Comparison of ENCODE assay signal across 20 mouse cellular contexts in genomic region chr8:39440550-39441333, GRCm38 (mm10).
DNase-seq lines count a peak whose midpoint lies in the region; ATAC-seq and TF ChIP-seq lines count a peak whose summit lies in the region.
"Had no signal": no experiment of that assay in that cellular context is flagged by ENCODE, and none has a peak within 500 bp of the region (broad histone marks: within the 10 kb centered on the region; RNA-seq: fewer than 3 reads in every experiment).

No protein-coding gene starts in this region.

- no peak overlapping the region for H3K4me2 ChIP-seq in forebrain, embryonic 13.5 days
- no peak overlapping the region for H3K4me2 ChIP-seq in forebrain, embryonic 16.5 days (ENCODE audit: low read length)
- no peak overlapping the region for H3K4me2 ChIP-seq in midbrain, embryonic 11.5 days
- H3K4me2 ChIP-seq in midbrain, embryonic 15.5 days = no peak overlapping the region
- H3K4me2 ChIP-seq: heart, embryonic 12.5 days; heart, embryonic 15.5 days; hindbrain, embryonic 15.5 days had no signal

- H3K36me3 ChIP-seq in forebrain, embryonic 13.5 days (ENCODE audit: poor library complexity, severe bottlenecking) = no peaks in the 10 kb centered on the region
- no peaks in the 10 kb centered on the region for H3K36me3 ChIP-seq in forebrain, embryonic 16.5 days (ENCODE audit: control insufficient read depth, insufficient read depth)
- H3K36me3 ChIP-seq in midbrain, embryonic 11.5 days (ENCODE audit: control insufficient read depth, insufficient read depth, low read length) = no peaks in the 10 kb centered on the region
- H3K36me3 ChIP-seq in midbrain, embryonic 15.5 days (replicated peaks) = no peaks in the 10 kb centered on the region
- H3K36me3 ChIP-seq: heart, embryonic 12.5 days; heart, embryonic 15.5 days; hindbrain, embryonic 15.5 days had no signal

- no peak overlapping the region; the same call in 1 of the 2 replicates for H3K27ac ChIP-seq in forebrain, embryonic 13.5 days
- no peak overlapping the region for H3K27ac ChIP-seq in forebrain, embryonic 16.5 days (ENCODE audit: low read length)
- no peak overlapping the region for H3K27ac ChIP-seq in midbrain, embryonic 11.5 days (ENCODE audit: low read depth, low read length)
- H3K27ac ChIP-seq in midbrain, embryonic 15.5 days = no peak overlapping the region
- H3K27ac ChIP-seq: heart, embryonic 15.5 days; hindbrain, embryonic 15.5 days had no signal

- no peaks in the 10 kb centered on the region for H3K9me3 ChIP-seq in forebrain, embryonic 13.5 days (replicated peaks)
- H3K9me3 ChIP-seq in forebrain, embryonic 16.5 days (ENCODE audit: control insufficient read depth, low read length) = no peaks in the 10 kb centered on the region
- no peaks in the 10 kb centered on the region for H3K9me3 ChIP-seq in midbrain, embryonic 11.5 days (ENCODE audit: control insufficient read depth, low read length)
- H3K9me3 ChIP-seq in midbrain, embryonic 15.5 days = no peaks in the 10 kb centered on the region
- H3K9me3 ChIP-seq: heart, embryonic 12.5 days; heart, embryonic 15.5 days; hindbrain, embryonic 15.5 days had no signal

- ATAC-seq in forebrain, embryonic 13.5 days = peak; percentile 77; the same call in 1 of the 2 replicates
- ATAC-seq in forebrain, embryonic 16.5 days = no peak
- ATAC-seq in midbrain, embryonic 11.5 days (ENCODE audit: low FRiP score) = peak; percentile 38; the same call in 1 of the 2 replicates
- ATAC-seq in midbrain, embryonic 15.5 days (replicated peaks) = no peak
- ATAC-seq: CD4-positive, CD25-positive, alpha-beta regulatory T cell, adult 4 months; intestine, postnatal 0 days had no signal

- 40% methylated on average over 8 of the region's 8 CpGs for WGBS in forebrain, embryonic 13.5 days
- 31% methylated on average over 8 of the region's 8 CpGs for WGBS in forebrain, embryonic 16.5 days
- WGBS in midbrain, embryonic 11.5 days = 90% methylated on average over 8 of the region's 8 CpGs
- WGBS in midbrain, embryonic 15.5 days = 71% methylated on average over 8 of the region's 8 CpGs

- H3K4me3 ChIP-seq in forebrain, embryonic 13.5 days = no peak overlapping the region
- no peak overlapping the region for H3K4me3 ChIP-seq in forebrain, embryonic 16.5 days (replicated peaks; ENCODE audit: low read length)
- H3K4me3 ChIP-seq in midbrain, embryonic 11.5 days (ENCODE audit: low read depth, low read length) = no peak overlapping the region
- H3K4me3 ChIP-seq in midbrain, embryonic 15.5 days = no peak overlapping the region
- H3K4me3 ChIP-seq: heart, embryonic 12.5 days; heart, embryonic 15.5 days; hindbrain, embryonic 15.5 days had no signal

- TF ChIP-seq POLR2A in brain, embryonic 14.5 days (IDR thresholded peaks at IDR 0.05; ENCODE audit: borderline replicate concordance, extremely low read depth, insufficient read depth, insufficient read length, poor library complexity, severe bottlenecking) = no peak

- DNase-seq in midbrain, embryonic 11.5 days (ENCODE audit: low spot score, missing footprints) = no peak
- peak; percentile 58 for DNase-seq in brain, embryonic 14.5 days (ENCODE audit: low read depth)
- DNase-seq in adrenal gland, postnatal 25 days = no peak
- DNase-seq: adrenal gland, adult 2 months; adrenal gland, postnatal 14 days; cerebellum, adult 18-20 months; cerebellum, adult 9-10 months; cerebellum, postnatal 14 days; gastrocnemius, postnatal 25 days; heart, adult 18-20 months; heart, postnatal 10 days; heart, postnatal 36 days had no signal

- H3K27me3 ChIP-seq in forebrain, embryonic 13.5 days = no peaks in the 10 kb centered on the region
- H3K27me3 ChIP-seq in forebrain, embryonic 16.5 days (replicated peaks; ENCODE audit: control insufficient read depth, insufficient read depth, low read length) = no peaks in the 10 kb centered on the region
- H3K27me3 ChIP-seq in midbrain, embryonic 11.5 days (ENCODE audit: control insufficient read depth, insufficient read depth, low read length) = no peaks in the 10 kb centered on the region
- no peaks in the 10 kb centered on the region for H3K27me3 ChIP-seq in midbrain, embryonic 15.5 days (replicated peaks)
- H3K27me3 ChIP-seq: heart, embryonic 12.5 days; heart, embryonic 15.5 days; hindbrain, embryonic 15.5 days had no signal

- H3K9ac ChIP-seq in forebrain, embryonic 13.5 days = no peak overlapping the region
- H3K9ac ChIP-seq in forebrain, embryonic 16.5 days (replicated peaks; ENCODE audit: low read depth, low read length) = no peak overlapping the region
- H3K9ac ChIP-seq in midbrain, embryonic 11.5 days (ENCODE audit: low read length) = no peak overlapping the region
- H3K9ac ChIP-seq in midbrain, embryonic 15.5 days = no peak overlapping the region
- H3K9ac ChIP-seq: heart, embryonic 12.5 days; heart, embryonic 15.5 days; hindbrain, embryonic 15.5 days had no signal

- TF ChIP-seq CTCF in brain, embryonic 14.5 days (IDR thresholded peaks at IDR 0.05; ENCODE audit: borderline replicate concordance, extremely low read depth, insufficient read depth, insufficient read length) = no peak

- H3K4me1 ChIP-seq in forebrain, embryonic 13.5 days = no peaks in the 10 kb centered on the region
- no peaks in the 10 kb centered on the region for H3K4me1 ChIP-seq in forebrain, embryonic 16.5 days (replicated peaks; ENCODE audit: control insufficient read depth, insufficient read depth, low read length)
- H3K4me1 ChIP-seq in midbrain, embryonic 11.5 days (ENCODE audit: control insufficient read depth, insufficient read depth, low read length) = no peaks in the 10 kb centered on the region
- H3K4me1 ChIP-seq in midbrain, embryonic 15.5 days = no peaks in the 10 kb centered on the region
- H3K4me1 ChIP-seq: heart, embryonic 12.5 days; heart, embryonic 15.5 days; hindbrain, embryonic 15.5 days had no signal

Comparison
In these comparisons a context has a peak if more than half of its experiments do, and no peak if none do; other contexts are left out.
1. ATAC-seq: peak in forebrain, embryonic 13.5 days (single experiment) and midbrain, embryonic 11.5 days (single experiment); none in forebrain, embryonic 16.5 days (single experiment) and midbrain, embryonic 15.5 days (single experiment).